Mouse (Mus musculus) kidney, postnatal 10 days (tissue): ENCODE measurements at regions not wholly inside any gene's neighbourhood (a gene's known extent, or its start where the extent isn't known, plus 50 kb on each side); places are given as distances from the start of the nearest gene placed in this dataset.

ENCODE experiments used
- DNase-seq: peaks from one replicate; pipeline ENCODE4 v3.0.0; 2021; ENCODE audit warnings: mixed read lengths

- no peak for DNase-seq
Measured at GRCm38 (mm10) chr11:71411958-71412357, 181.4 kb upstream of the Nlrp1b start.

GRCm38 (mm10) chr11:71414403-71415140, 184.0 kb upstream of the Nlrp1b start:
- no peak for DNase-seq

- no peak for DNase-seq
Measured at GRCm38 (mm10) chr11:71415451-71415850, 184.9 kb upstream of the Nlrp1b start.

- no peak for DNase-seq
Measured at GRCm38 (mm10) chr11:71422291-71422840, 191.8 kb upstream of the Nlrp1b start.

GRCm38 (mm10) chr11:71423242-71423641, 192.7 kb upstream of the Nlrp1b start:
- peak; percentile 40 for DNase-seq

GRCm38 (mm10) chr11:71424879-71425278, 194.3 kb upstream of the Nlrp1b start:
- no peak for DNase-seq

GRCm38 (mm10) chr11:71429739-71430138, 199.2 kb upstream of the Nlrp1b start:
- peak; percentile 15 for DNase-seq

- DNase-seq = no peak
Measured at GRCm38 (mm10) chr11:71434241-71434640, 203.7 kb upstream of the Nlrp1b start.

- DNase-seq = no peak
Measured at GRCm38 (mm10) chr11:71434886-71435285, 204.4 kb upstream of the Nlrp1b start.

- DNase-seq = no peak
Measured at GRCm38 (mm10) chr11:71435745-71436144, 205.2 kb upstream of the Nlrp1b start.

- no peak for DNase-seq
Measured at GRCm38 (mm10) chr11:71436335-71436734, 205.8 kb upstream of the Nlrp1b start.

- no peak for DNase-seq
Measured at GRCm38 (mm10) chr11:71436801-71437200, 206.3 kb upstream of the Nlrp1b start.

- no peak for DNase-seq
Measured at GRCm38 (mm10) chr11:71439871-71440270, 209.3 kb upstream of the Nlrp1b start.

GRCm38 (mm10) chr11:71440392-71440791, 209.9 kb upstream of the Nlrp1b start:
- DNase-seq = no peak

GRCm38 (mm10) chr11:71444056-71444455, 213.5 kb upstream of the Nlrp1b start:
- DNase-seq = no peak

- DNase-seq = no peak
Measured at GRCm38 (mm10) chr11:71446641-71447040, 216.1 kb upstream of the Nlrp1b start.

- DNase-seq = no peak
Measured at GRCm38 (mm10) chr11:71447841-71448745, 217.6 kb upstream of the Nlrp1b start.

GRCm38 (mm10) chr11:71480094-71480493, 249.6 kb upstream of the Nlrp1b start:
- no peak for DNase-seq

GRCm38 (mm10) chr11:71497863-71498262, 251.9 kb upstream of the Wscd1 start:
- no peak for DNase-seq

- no peak for DNase-seq
Measured at GRCm38 (mm10) chr11:71498299-71498698, 251.4 kb upstream of the Wscd1 start.

GRCm38 (mm10) chr11:71502156-71502555, 247.6 kb upstream of the Wscd1 start:
- DNase-seq = no peak

GRCm38 (mm10) chr11:71512271-71513066, 237.3 kb upstream of the Wscd1 start:
- DNase-seq = peak; percentile 35

GRCm38 (mm10) chr11:71513067-71513350, 236.7 kb upstream of the Wscd1 start:
- DNase-seq = peak; percentile 32
